Mouse (Mus musculus) lung, postnatal 10 days (tissue): Measurements from ENCODE around the gene Gm26920.
"Not testable (repeated sequence)": the region's sequence is repeated elsewhere in the genome, so short reads cannot be mapped to it uniquely, and the experiment has no call there.

Experiments used
- DNase-seq: peaks from one replicate; pipeline ENCODE4 v3.0.0; 2021

Gm26920 gene

GRCm38 (mm10) chr7:30090092-30090969, at the start of gene Gm26920, which contains the start of gene Zfp566:
TSS of gene Gm26920 (minus strand) at chr7:30090410.
TSS of gene Zfp566 (minus strand) at chr7:30090527.
- DNase-seq: peak; percentile 98

DNA sequence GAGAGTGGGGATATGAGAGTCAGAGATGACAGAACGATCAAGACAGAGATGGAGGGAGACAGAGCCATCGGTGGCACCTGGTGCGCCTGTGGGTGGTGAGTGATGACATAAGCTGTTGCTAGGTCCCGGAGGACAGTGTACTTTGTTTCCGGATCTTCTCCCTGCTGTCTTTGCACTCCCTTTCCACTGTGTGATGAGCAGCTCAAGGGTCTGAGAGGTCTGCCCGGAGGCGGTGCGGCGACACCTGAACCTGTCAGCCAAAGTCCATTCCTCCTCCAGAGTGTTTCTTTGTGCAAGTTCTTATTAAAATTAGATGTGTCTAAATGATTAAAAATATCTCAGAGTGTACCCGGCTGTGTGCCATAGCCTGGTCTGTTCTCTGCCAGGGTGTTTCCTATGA, 46.6 kb upstream of the Gm26920 start:
- no peak for DNase-seq

GRCm38 (mm10) chr7:30132396-30132795, 42.2 kb upstream of the Gm26920 start:
- no peak for DNase-seq

DNA sequence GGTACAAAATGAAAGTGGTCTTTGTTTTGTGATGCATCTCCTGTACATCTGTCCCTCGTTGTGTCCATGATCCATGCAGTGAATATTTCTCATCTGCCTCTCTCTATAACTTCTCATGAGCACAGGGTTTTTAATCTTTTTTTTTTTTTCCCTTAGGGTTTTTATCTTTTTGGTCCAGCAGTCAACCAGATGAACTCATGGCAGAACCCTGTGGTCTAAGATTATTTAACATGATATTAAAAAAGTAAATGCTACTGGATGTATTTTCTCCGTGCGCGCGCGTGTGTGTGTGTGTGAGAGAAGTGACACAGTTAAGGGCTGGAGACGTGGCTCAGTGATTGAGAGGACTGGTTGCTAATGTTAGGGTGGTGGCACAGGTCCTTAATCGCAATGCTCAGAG, 39.7 kb upstream of the Gm26920 start:
- no peak for DNase-seq

DNA sequence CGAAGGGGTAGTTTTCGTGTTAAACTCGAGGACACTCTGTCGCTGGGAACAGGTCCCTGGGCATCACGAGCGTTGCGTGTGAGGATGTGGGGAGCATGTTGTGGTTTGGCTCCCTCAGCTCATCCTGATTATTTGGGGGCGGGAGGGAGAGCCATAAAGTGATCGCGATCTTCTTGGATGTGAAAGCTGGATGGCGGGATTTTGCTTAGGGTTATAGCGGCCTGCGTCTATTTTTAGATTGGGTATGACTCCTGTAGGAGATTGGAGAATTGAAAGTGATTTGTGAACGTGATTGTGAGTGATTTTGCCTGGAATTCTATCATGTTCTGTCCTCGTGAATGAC, 31.9 kb upstream of the Gm26920 start:
- no peak for DNase-seq

DNA sequence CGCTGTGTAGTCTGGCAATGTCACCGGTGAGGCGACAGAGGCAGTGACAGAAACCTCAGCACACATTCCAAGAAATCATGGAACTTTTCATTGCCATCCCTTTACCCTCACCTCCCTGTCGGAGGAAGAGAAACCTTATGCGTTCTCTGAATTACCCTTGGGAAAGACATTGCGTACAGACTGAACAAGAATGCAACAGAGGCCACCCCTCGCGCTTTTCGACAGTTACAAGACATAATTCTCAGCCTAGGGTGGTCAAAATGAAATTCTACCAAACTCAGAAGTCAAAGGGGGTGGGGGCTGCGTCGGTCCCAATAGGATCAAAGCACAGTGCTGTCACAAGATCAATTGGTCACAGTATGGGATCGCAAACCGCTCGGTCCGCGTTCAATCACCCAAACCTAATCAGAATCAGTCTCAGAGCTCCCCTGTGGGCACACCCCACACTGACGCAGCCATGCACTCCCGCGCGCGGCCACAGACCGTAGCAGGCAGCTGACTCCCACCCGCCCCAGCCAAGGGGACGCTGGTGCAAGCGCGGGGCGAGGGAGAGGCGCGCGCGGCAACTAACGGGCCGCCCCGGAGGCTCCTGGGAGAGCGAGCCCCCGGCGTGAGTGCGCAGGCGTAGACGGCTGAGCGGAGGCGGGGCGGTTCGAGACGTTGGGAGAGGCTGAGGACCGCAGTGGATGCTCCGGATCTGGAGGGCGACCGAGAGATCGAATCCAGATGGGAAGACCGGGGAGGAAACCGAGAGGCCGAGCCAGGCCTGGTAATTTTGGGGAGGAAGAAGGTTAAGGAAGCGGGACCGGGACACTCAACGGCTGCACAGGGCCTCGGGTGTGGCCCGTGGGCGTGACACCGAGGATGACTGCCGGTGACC, 31.3 kb upstream of the Gm26920 start, which contains the start of gene Zfp382:
Gene Zfp382, plus strand, starts transcription at position 635 of the 880 bp plus-strand sequence.
- peak; percentile 95 for DNase-seq

GRCm38 (mm10) chr7:30117935-30118334, 27.7 kb upstream of the Gm26920 start:
- DNase-seq: not testable (repeated sequence)

DNA sequence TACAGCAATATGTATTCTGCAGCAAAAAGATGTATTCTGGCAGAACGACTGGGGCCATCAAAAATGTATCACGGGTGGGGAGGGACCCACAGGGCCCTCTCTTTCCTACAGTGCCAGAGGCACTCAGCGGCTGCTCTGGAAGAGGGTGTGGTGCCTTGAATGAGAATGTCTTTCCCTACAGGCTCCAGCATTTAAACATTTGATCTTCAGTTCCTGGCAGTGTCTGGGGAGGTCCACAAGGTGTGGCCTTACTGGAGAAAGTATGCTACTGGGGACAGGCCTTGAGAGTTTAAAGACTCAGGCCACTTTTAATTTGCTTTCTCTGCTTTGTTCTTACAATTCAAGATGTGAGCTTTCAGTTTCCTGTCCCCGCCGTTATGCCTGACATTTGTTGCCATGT, 25.9 kb upstream of the Gm26920 start:
- no peak for DNase-seq

DNA sequence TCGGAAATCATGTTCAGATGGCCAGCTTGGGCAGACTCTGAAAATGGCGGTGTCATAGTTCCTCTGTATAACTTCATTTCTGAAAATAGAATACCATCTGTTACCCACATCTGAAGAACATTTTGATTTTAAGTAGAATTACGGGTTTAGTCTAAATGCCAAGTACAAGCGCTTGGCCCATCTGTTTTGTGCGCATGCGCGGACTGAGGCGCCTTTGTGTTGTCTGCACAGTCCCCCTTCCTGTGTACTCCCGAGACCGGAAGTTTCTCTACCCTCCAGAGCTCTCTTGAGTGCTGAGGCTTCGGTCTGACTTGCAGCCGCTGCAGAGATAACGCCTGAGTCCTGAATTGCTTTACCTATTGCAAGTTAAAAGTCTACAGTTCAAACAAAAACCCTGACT, 9.1 kb upstream of the Gm26920 start:
- DNase-seq: no peak

DNA sequence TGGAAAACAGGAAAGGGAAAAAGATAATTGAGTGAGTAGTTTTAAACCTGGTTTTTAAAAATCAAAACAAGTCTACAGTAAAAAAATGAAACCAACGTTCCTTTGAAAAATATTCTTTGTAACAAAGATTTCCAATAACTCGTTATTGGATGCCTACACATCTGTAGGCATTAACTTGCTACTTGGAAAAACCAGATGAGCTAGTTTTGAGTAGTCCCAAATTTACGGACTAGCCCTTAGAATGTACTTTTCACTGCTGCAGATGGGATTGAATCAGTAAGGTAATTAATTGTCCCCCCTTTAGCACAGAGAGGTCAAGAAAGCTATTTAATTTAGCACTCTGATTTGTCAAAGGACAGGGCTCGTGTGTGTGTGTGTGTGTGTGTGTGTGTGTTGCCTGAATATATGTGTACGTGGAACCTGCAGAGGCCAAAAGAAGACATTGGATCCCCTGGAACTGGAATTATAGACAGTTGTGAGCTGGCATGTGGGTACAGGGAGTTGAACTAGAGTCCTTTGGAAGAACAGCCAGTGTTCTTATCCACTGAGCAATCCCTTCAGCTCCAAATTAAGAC, 5.4 kb upstream of the Gm26920 start:
- no peak for DNase-seq

- DNase-seq: peak; percentile 94
These were observed 4.6 kb upstream of the Gm26920 start, which contains the start of gene Zfp260 for GRCm38 (mm10) chr7:30094646-30095429. TSS of gene Zfp260 (plus strand) at chr7:30094777.

- DNase-seq: no peak
These were observed 3.8 kb upstream of the Gm26920 start for GRCm38 (mm10) chr7:30093918-30094415.

GRCm38 (mm10) chr7:30092666-30093065, 2.5 kb upstream of the Gm26920 start:
- DNase-seq: no peak

DNA sequence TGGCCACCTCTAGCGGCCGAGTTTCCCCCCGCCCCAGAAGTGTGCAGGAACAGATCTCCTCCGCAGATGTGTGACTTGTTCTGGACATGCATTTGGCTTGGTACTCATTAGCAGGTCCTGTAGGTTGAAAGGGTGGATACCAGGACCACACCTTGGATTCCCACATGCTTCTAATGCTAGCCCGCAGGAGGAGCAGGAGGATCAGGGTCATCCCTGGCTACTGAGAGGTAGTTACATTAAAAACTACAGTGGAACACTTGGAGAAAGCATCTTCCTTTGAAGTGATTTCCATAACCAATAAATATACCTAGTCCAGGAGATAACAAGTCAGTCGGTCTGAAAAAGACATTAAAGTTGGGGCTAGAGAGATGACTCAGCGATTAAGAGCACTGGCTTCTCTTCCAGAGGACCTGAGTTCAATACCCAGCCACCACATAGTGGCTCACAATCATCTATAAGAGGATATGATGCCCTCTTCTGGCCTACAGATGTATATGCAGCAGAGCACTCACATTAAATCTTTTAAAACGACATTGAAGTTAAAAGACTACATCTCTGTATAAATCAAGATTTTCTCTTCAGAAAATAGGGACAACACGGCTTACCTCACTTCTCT, 868 bp upstream of the Gm26920 start:
- DNase-seq: no peak

- DNase-seq: no peak
These were observed 805 bp downstream of the Gm26920 start for GRCm38 (mm10) chr7:30089405-30089804.

DNA sequence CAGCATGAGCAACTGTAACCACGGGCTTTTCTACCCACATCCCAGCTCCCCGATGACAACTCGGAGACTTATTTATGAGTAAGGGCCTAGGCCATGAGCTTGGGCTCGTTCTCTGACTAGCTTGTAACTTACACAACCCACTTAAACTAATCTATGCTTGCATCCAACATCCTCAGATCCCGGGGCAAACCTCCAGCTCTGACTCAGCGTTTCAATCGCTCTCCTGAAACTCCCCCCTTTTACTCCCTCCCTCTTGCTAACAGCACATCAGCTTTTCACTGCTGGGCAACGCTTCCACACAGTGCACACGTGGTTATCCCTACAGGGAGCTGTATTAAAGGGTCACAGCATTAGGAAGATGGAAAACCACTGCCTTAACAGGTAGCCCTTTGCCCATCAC, 3.7 kb downstream of the Gm26920 start:
- DNase-seq: no peak

GRCm38 (mm10) chr7:30072146-30073028, 17.8 kb downstream of the Gm26920 start, which contains the start of gene Zfp82:
TSS of gene Zfp82 (minus strand) at chr7:30072900.
- DNase-seq: peak; percentile 82

DNA sequence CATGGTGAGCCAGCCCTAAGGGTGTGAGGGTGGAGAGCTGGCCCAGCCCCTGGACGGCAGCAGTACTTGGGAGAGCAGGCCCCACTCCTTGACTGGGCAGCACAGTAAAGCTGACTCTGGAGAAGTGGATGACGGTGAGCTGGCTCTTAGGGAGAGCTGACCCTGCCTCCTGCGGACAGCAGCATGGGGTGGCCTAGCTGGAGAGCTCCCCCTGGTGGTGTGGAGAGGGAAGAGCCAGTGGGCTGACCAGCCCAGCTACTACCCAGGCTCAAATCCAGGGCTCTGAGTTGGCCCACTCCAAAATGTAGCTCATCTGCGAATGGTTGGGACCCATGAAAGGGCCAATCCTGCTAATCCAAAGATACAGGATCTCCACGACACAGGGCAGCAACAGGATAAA, 25.6 kb downstream of the Gm26920 start:
- DNase-seq: no peak

DNA sequence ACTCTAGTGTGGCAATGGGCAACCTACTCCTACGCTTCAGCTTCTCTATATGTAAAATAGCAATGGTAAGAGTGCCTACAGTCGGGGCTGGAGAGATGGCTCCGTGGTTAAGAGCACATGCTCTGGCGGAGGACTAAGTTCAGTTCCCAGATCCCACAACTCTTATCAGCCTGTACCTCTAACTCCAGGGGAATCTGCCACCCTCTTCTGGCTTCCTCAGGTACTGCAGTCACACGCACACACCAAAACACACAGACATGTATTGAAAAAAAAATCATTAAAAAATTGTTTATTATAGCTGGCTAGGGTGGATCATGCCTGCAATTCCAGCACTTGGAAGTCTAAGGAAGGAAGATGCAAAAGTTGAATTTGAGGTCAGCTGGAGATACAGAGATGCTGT, 27.7 kb downstream of the Gm26920 start:
- peak; percentile 18 for DNase-seq

DNA sequence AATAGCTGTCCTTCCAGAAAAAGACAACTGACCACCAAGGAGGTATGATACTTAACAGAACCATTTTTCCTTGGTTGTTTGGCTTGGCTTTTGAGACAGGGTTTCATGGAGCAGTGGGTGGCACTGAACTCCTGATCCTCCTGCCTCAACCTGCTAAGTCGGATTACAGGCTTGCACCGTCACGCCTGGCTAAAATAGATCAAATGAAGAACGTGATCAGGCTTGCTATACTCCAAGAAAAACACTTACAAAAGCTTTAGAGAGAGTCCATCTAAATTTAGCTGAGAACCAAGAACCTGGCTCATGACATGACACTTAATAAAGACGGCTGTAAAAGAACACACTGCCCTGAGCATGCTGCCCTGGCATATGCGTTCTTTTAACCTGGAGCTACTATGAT, 29.9 kb downstream of the Gm26920 start:
- no peak for DNase-seq

DNA sequence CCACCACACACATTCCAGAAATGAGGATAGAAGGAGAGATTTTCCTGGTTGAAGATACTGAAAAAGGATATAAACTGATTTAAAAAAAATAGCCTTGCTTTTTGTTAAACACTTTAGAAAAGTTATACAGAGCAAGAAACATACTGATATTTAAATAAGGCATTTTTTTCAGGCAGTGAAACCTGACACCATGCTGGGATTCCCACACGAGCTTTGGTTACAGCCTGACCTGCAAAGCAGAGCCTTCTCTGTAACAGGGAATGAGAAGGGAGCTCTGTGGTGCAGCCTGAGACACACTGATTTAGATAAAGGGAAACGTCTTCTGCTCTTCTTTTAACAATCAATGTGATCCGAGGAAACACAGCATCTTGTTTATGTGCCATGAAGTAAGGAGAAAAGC, 36.6 kb downstream of the Gm26920 start:
- DNase-seq: no peak
